Mouse (Mus musculus): ENCODE data around the gene Pkm. TPM values are rescaled to one million over a fixed set of nuclear protein-coding genes. Genes with fewer than 3 reads are reported as not detected.

Pkm gene
- polyA plus RNA-seq, 1 experiment from 2014 or later = 302 TPM

DNA sequence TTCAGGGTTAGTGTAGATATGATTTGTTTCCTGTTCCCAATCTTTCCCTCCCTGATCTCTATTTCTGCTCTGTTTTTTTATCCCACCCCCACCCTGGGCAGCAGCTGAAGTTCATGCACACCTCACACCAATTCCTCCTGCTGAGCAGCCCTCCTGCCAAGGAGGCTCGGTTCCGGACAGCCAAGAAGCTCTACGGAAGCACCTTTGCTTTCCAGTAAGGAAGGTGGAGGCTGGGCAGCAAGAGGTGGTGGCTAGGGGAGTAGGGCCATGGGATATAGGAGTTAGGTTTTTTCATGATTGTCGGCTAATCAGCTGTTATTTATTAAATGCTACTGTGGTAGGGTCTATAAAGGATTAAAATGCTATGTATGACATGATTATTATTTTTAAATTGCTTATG lies 16.2 kb upstream of the Pkm start:
- Histone ChIP-seq H3K4me2 (replicated peaks; ENCODE audit: low read depth) (no peak overlapping the region), H3K36me3 (ENCODE audit: control insufficient read depth, insufficient read depth) (peaks cover 35% of the 10 kb centered on the region), H3K4me1 (replicated peaks; ENCODE audit: control insufficient read depth, insufficient read depth, low read length) (no peaks in the 10 kb centered on the region), H3K9ac (ENCODE audit: low read depth, low read length) (no peak overlapping the region), H3K27ac (ENCODE audit: low read depth, low read length) (no peak overlapping the region), H3K27me3 (replicated peaks; ENCODE audit: control insufficient read depth, insufficient read depth, low read length) (no peaks in the 10 kb centered on the region), H3K4me3 (ENCODE audit: low read depth, low read length) (no peak overlapping the region), H3K9me3 (ENCODE audit: control insufficient read depth) (no peaks in the 10 kb centered on the region)
- WGBS = 97% methylated on average over 4 of the region's 4 CpGs
- ATAC-seq = no peak
- no peak for TF ChIP-seq CTCF (IDR thresholded peaks at IDR 0.05; ENCODE audit: low read depth)

DNA sequence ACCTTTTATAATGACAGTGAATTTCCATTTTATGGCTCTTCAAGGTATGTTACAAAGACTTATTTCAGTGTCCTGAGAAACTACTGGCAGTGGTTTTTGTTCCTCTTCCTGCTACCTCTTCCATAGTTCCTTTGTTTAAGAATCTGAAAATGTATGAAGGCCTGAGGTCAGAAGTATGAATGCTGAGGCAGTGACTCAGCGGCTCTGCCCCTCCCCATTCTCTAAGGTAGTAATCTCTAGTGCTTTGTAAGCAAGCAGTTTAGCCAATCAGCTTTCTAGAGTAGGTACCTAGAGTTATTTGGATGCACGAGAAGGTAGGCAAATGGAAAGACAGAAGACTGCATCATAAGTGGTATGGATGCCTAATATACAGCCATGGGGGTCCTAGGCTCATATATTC lies 14.8 kb upstream of the Pkm start:
- H3K36me3 ChIP-seq (ENCODE audit: control insufficient read depth, insufficient read depth) = peaks cover 24% of the 10 kb centered on the region
- no peak overlapping the region for H3K4me3 ChIP-seq (ENCODE audit: low read depth, low read length)
- no peak for TF ChIP-seq CTCF (IDR thresholded peaks at IDR 0.05; ENCODE audit: low read depth)
- ATAC-seq = no peak
- H3K9ac ChIP-seq (ENCODE audit: low read depth, low read length) = no peak overlapping the region
- H3K4me2 ChIP-seq (replicated peaks; ENCODE audit: low read depth) = no peak overlapping the region
- no peak overlapping the region for H3K27ac ChIP-seq (ENCODE audit: low read depth, low read length)
- H3K27me3 ChIP-seq (replicated peaks; ENCODE audit: control insufficient read depth, insufficient read depth, low read length) = no peaks in the 10 kb centered on the region
- no peaks in the 10 kb centered on the region for H3K4me1 ChIP-seq (replicated peaks; ENCODE audit: control insufficient read depth, insufficient read depth, low read length)
- 49% methylated on average over 2 of the region's 2 CpGs for WGBS
- H3K9me3 ChIP-seq (ENCODE audit: control insufficient read depth) = no peaks in the 10 kb centered on the region

DNA sequence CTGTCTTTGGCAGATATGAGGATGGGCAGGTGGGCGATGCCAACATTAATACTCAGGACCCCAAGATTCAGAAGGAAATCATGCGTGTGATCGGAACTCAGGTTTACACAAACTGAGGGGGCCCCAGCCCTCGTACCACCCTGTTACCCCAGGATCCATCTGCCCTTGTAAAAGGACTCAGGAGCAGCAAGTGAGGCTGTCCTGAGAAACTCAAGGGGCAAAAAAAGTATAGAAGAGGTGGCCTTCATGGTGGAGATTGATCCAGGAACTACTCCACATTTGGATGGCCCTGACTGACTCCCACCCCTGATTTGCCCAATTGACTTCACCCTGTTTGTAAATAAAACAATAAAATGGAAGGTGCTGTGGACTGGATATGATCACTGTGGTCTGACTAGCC lies 6.3 kb upstream of the Pkm start:
- no peak overlapping the region for H3K4me2 ChIP-seq (replicated peaks; ENCODE audit: low read depth)
- no peaks in the 10 kb centered on the region for H3K27me3 ChIP-seq (replicated peaks; ENCODE audit: control insufficient read depth, insufficient read depth, low read length)
- H3K4me3 ChIP-seq (ENCODE audit: low read depth, low read length) = no peak overlapping the region
- 0 out of 2 replicates have a peak, but pooled peaks cover 5% of the 10 kb centered on the region for H3K4me1 ChIP-seq (replicated peaks; ENCODE audit: control insufficient read depth, insufficient read depth, low read length)
- H3K27ac ChIP-seq (ENCODE audit: low read depth, low read length) = no peak overlapping the region
- TF ChIP-seq CTCF (IDR thresholded peaks at IDR 0.05; ENCODE audit: low read depth) = no peak
- H3K9ac ChIP-seq (ENCODE audit: low read depth, low read length) = no peak overlapping the region
- no peaks in the 10 kb centered on the region for H3K9me3 ChIP-seq (ENCODE audit: control insufficient read depth)
- peaks cover 21% of the 10 kb centered on the region for H3K36me3 ChIP-seq (ENCODE audit: control insufficient read depth, insufficient read depth)
- no peak for ATAC-seq
- WGBS = 95% methylated on average over 4 of the region's 4 CpGs

DNA sequence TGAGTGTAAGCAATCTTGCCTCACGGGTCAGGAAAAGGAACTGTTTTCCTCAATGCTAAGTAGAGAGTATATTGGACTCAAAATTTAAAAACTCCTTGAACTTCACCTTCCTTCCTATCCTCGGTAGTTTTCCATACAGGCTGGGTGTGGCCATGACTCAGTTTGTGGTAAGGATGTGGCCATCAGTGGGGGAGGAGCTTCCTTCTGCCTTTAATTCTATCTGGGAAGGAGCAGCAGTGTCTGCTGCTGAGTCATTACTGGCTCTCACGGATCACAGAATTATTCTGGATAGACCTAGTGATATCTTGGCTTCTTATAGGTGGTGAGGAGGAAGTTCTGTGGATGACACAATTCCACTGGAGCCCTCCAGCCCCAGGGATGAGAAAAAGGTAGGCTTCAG lies 2.8 kb upstream of the Pkm start:
- H3K9me3 ChIP-seq (ENCODE audit: control insufficient read depth) = no peaks in the 10 kb centered on the region
- H3K4me1 ChIP-seq (replicated peaks; ENCODE audit: control insufficient read depth, insufficient read depth, low read length) = peaks cover 14% of the 10 kb centered on the region; the same call in 1 of the 2 replicates
- H3K9ac ChIP-seq (ENCODE audit: low read depth, low read length) = no peak overlapping the region
- no peak overlapping the region for H3K4me3 ChIP-seq (ENCODE audit: low read depth, low read length)
- H3K27ac ChIP-seq (ENCODE audit: low read depth, low read length) = no peak overlapping the region
- no peak overlapping the region for H3K4me2 ChIP-seq (replicated peaks; ENCODE audit: low read depth)
- WGBS = 20% methylated on average over 3 of the region's 3 CpGs
- no peak for ATAC-seq
- TF ChIP-seq CTCF (IDR thresholded peaks at IDR 0.05; ENCODE audit: low read depth) = no peak
- H3K27me3 ChIP-seq (replicated peaks; ENCODE audit: control insufficient read depth, insufficient read depth, low read length) = no peaks in the 10 kb centered on the region
- peaks cover 21% of the 10 kb centered on the region for H3K36me3 ChIP-seq (ENCODE audit: control insufficient read depth, insufficient read depth)

DNA sequence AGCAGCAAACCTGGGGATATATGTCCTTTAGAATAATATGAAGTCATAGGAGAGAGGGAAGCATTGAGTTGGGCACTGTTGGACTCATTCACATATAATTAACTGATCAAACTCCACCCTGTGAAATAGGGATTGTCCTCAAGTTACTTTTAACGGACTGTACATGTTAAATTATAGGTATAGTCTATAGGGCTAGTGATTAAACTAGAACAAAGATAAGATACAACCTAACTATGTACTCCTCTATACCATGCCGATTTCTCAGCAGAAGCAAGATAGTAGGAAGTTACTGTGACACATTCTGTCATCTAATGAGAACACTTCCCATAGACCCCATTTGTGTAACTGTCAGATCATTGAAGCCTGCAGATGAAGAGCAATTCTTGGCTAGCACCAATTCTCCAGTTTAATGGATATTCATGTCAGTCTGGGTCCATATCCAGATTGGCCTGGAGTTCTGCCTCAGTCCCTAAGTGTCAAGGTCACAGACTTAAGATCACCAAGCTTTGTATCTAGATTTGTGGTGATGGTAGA lies 1.7 kb upstream of the Pkm start:
- Histone ChIP-seq H3K4me2 (replicated peaks; ENCODE audit: low read depth) (no peak overlapping the region), H3K4me3 (ENCODE audit: low read depth, low read length) (no peak overlapping the region), H3K4me1 (replicated peaks; ENCODE audit: control insufficient read depth, insufficient read depth, low read length) (peaks cover 19% of the 10 kb centered on the region; the same call in 1 of the 2 replicates), H3K27ac (ENCODE audit: low read depth, low read length) (no peak overlapping the region), H3K9me3 (ENCODE audit: control insufficient read depth) (no peaks in the 10 kb centered on the region), H3K36me3 (ENCODE audit: control insufficient read depth, insufficient read depth) (peaks cover 14% of the 10 kb centered on the region), H3K9ac (ENCODE audit: low read depth, low read length) (no peak overlapping the region), H3K27me3 (replicated peaks; ENCODE audit: control insufficient read depth, insufficient read depth, low read length) (no peaks in the 10 kb centered on the region)
- no peak for TF ChIP-seq CTCF (IDR thresholded peaks at IDR 0.05; ENCODE audit: low read depth)
- WGBS = 45% methylated on average over 2 of the region's 2 CpGs
- ATAC-seq = no peak

DNA sequence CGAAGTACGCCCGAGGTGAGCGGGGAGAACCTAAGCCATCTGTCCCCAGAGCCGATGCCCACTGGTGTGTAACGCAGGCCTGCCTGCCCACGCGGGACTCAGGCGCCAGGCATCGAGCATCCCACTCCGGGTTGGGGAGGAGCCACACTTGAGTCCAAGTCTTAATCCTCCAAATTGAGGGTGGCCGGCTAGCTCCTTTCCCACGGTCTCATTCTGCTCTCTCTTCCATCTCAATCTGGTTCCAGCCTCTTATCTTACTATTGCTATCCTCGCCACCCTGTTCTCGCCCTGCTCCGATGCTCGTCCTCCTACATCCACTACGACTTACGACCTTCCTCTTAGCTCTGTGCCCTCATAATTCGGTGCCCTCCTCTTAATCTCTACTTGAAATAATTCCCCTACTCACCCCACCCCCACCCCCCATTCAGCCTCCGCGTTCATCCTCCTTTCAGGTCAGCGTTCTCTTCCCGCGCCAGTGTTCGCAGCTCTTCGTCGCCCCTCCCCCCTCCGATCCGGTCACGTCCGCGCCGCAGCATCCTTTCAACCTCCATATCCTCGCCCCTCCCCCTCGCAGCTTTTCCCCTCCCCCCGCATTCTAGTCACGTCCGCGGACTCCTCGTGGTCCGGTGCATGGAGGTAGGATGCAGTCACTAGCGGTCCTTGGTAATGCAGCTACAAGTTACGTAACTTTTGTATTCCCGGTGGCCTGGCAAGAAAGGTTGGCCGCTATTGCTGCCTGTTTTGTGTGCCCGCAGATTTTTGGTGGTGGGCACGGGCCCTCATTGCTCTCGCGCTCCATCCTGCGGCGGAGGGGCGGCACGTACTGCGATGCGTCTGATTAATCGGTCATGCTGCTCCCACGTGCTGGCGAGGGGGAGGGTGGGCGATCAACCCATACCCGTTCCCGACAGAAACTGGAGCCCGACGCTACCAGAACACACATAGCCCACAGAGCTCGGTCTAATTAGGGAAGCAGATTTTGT lies 758 bp downstream of the Pkm start:
- Histone ChIP-seq H3K4me1 (replicated peaks; ENCODE audit: control insufficient read depth, insufficient read depth, low read length) (peaks cover 28% of the 10 kb centered on the region), H3K4me3 (ENCODE audit: low read depth, low read length) (peak overlapping the region; percentile 72), H3K9me3 (ENCODE audit: control insufficient read depth) (no peaks in the 10 kb centered on the region), H3K4me2 (replicated peaks; ENCODE audit: low read depth) (peak overlapping the region; percentile 78), H3K36me3 (ENCODE audit: control insufficient read depth, insufficient read depth) (peaks cover 4% of the 10 kb centered on the region; the same call in 1 of the 2 replicates), H3K9ac (ENCODE audit: low read depth, low read length) (peak overlapping the region; percentile 69), H3K27me3 (replicated peaks; ENCODE audit: control insufficient read depth, insufficient read depth, low read length) (no peaks in the 10 kb centered on the region), H3K27ac (ENCODE audit: low read depth, low read length) (peak overlapping the region; percentile 85)
- ATAC-seq = no peak; the same call in 1 of the 2 replicates
- peak; percentile 71 for TF ChIP-seq CTCF (IDR thresholded peaks at IDR 0.05; ENCODE audit: low read depth)
- WGBS = under 1% methylated on average over 65 of the region's 65 CpGs

Measured in intestine, postnatal 0 days (tissue).